Comparison of ENCODE assay signal across 7 mouse cellular contexts in the genomic region with DNA sequence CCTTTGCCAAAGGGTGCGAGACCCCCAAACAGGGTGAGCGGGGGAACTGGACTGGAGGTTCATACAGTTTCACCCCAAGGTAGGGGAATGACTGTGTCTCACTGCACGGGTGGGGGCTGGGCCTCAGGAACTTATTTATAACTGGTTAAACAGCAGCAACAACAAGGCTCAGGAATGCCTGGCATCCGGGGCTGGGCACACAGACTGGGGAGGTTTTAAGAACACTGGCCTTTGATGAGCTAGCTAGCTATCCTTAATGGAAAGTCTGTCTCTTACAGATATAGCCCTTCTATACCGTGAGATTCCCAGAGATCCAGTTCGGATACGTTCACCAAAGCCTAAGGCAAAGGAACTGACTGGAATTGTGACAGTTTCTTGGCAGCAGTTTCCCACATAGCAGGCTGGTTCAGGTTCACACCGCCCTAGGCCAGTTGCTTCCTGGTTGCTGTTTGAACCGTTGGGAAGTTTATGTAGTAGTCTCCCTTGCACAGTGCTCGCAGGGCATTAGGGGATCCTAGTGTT. TPM values are rescaled to one million over a fixed set of nuclear protein-coding genes. Genes with fewer than 3 reads are reported as not detected.
DNase-seq lines count a peak whose midpoint lies in the region; ATAC-seq and TF ChIP-seq lines count a peak whose summit lies in the region.

No protein-coding gene starts in this region.

- H3K27ac ChIP-seq in kidney, adult 2 months (ENCODE audit: insufficient read depth, low read depth, low read length) = peak overlapping the region; percentile 86
- no peak overlapping the region for H3K27ac ChIP-seq in midbrain, embryonic 14.5 days (replicated peaks; ENCODE audit: low read depth, low read length)

- no peak overlapping the region for H3K9ac ChIP-seq in midbrain, embryonic 14.5 days (replicated peaks; ENCODE audit: low read length)

- H3K4me1 ChIP-seq in kidney, adult 2 months (ENCODE audit: control insufficient read depth, insufficient read depth, low read length) = peaks cover 7% of the 10 kb centered on the region
- H3K4me1 ChIP-seq in midbrain, embryonic 14.5 days (ENCODE audit: control insufficient read depth, insufficient read depth, low read length) = 0 out of 2 replicates have a peak, but pooled peaks cover 2% of the 10 kb centered on the region

- no peak for ATAC-seq in midbrain, embryonic 14.5 days (ENCODE audit: low FRiP score, low TSS enrichment)

- H3K4me3 ChIP-seq in kidney, adult 2 months (ENCODE audit: insufficient read depth, low read depth, low read length) = no peak overlapping the region
- no peak overlapping the region for H3K4me3 ChIP-seq in midbrain, embryonic 14.5 days (replicated peaks; ENCODE audit: low read depth, low read length)

- no peak for TF ChIP-seq CTCF in kidney, adult 2 months (conservative IDR thresholded peaks at IDR 0.05; ENCODE audit: insufficient read depth, insufficient read length, low read depth, low read length)

- no peaks in the 10 kb centered on the region for H3K27me3 ChIP-seq in kidney, adult 2 months (replicated peaks; ENCODE audit: control insufficient read depth, insufficient read depth, low read length)
- no peaks in the 10 kb centered on the region for H3K27me3 ChIP-seq in midbrain, embryonic 14.5 days (ENCODE audit: control insufficient read depth, insufficient read depth, low read length)

- H3K4me2 ChIP-seq in midbrain, embryonic 14.5 days (ENCODE audit: low read length) = no peak overlapping the region

- H3K9me3 ChIP-seq in midbrain, embryonic 14.5 days (ENCODE audit: control insufficient read depth, low read length) = no peaks in the 10 kb centered on the region

- H3K36me3 ChIP-seq in kidney, adult 2 months (ENCODE audit: control insufficient read depth, insufficient read depth, low read length) = no peaks in the 10 kb centered on the region
- no peaks in the 10 kb centered on the region for H3K36me3 ChIP-seq in midbrain, embryonic 14.5 days (ENCODE audit: control insufficient read depth, insufficient read depth, low read length)

- peak; percentile 71 for DNase-seq in NIH3T3 (ENCODE audit: low read depth)
- DNase-seq in fat pad, adult 2 months (ENCODE audit: extremely low read depth, low read depth, low spot score) = peak; percentile 91
- DNase-seq in kidney, adult 2 months = peak; percentile 73
- peak; percentile 42 for DNase-seq in lung, postnatal 25 days (ENCODE audit: low spot score)
- no peak for DNase-seq in cerebellum, adult 9-11 months
- no peak for DNase-seq in cerebellum, adult 11-12 months
- DNase-seq in midbrain, embryonic 14.5 days = no peak

- no peak for TF ChIP-seq POLR2A in kidney, adult 2 months (IDR thresholded peaks at IDR 0.05; ENCODE audit: low read depth, low read length)

- 14% methylated on average over 10 of the region's 10 CpGs for WGBS in kidney, adult 2 months
- 51% methylated on average over 10 of the region's 10 CpGs for whole genome bisulfite sequencing in midbrain, embryonic 14.5 days

RNA-seq across cellular contexts. Expression of a gene that starts 7.4 kb away (rescaled TPM):
- polyA plus RNA-seq in kidney, adult 2 months (2012; rRNA removed) = 14.2 and 14.4 TPM in 2 replicates
- 6.2 and 8.7 TPM in 2 replicates for polyA plus RNA-seq in midbrain, embryonic 14.5 days (2014; fragmentation: Nextera tagmentation; extraction: Ambion mirVana)

RNA-seq across cellular contexts. Expression of a gene that starts 22.3 kb away (rescaled TPM):
- 45.0 and 50.6 TPM in 2 replicates for polyA plus RNA-seq in kidney, adult 2 months (2012; rRNA removed)
- polyA plus RNA-seq in midbrain, embryonic 14.5 days (2014; fragmentation: Nextera tagmentation; extraction: Ambion mirVana) = 69.7 and 77.4 TPM in 2 replicates

RNA-seq across cellular contexts. Expression of a gene that starts 22.4 kb away (rescaled TPM):
- polyA plus RNA-seq in kidney, adult 2 months (2012; rRNA removed) = 0.46 and 0.66 TPM in 2 replicates
- polyA plus RNA-seq in midbrain, embryonic 14.5 days (2014; fragmentation: Nextera tagmentation; extraction: Ambion mirVana) = 1.5 and 1.6 TPM in 2 replicates

RNA-seq across cellular contexts. Expression of a gene that starts 24.9 kb away (rescaled TPM):
- 36.5 and 38.7 TPM in 2 replicates for polyA plus RNA-seq in kidney, adult 2 months (2012; rRNA removed)
- polyA plus RNA-seq in midbrain, embryonic 14.5 days (2014; fragmentation: Nextera tagmentation; extraction: Ambion mirVana) = 32.0 and 39.0 TPM in 2 replicates

RNA-seq across cellular contexts. Expression of a gene that starts 26.2 kb away (rescaled TPM):
- 0.05 and 0.23 TPM in 2 replicates for polyA plus RNA-seq in kidney, adult 2 months (2012; rRNA removed)
- polyA plus RNA-seq in midbrain, embryonic 14.5 days (2014; fragmentation: Nextera tagmentation; extraction: Ambion mirVana) = 0.24 and 0.58 TPM in 2 replicates

Comparison
In these comparisons a context has a peak if more than half of its experiments do, and no peak if none do; other contexts are left out.
1. DNase-seq: peak in NIH3T3 (single experiment), fat pad, adult 2 months (single experiment), kidney, adult 2 months (single experiment) and lung, postnatal 25 days (single experiment); none in cerebellum, adult 9-11 months (single experiment), cerebellum, adult 11-12 months (single experiment) and midbrain, embryonic 14.5 days (single experiment).